Mouse (Mus musculus): ENCODE data around the gene Gm45618. TPM values are rescaled to one million over a fixed set of nuclear protein-coding genes. Genes with fewer than 3 reads are reported as not detected.

Gene Gm45618
- total RNA-seq, 2 experiments from 2014 or later, result not detected

DNA sequence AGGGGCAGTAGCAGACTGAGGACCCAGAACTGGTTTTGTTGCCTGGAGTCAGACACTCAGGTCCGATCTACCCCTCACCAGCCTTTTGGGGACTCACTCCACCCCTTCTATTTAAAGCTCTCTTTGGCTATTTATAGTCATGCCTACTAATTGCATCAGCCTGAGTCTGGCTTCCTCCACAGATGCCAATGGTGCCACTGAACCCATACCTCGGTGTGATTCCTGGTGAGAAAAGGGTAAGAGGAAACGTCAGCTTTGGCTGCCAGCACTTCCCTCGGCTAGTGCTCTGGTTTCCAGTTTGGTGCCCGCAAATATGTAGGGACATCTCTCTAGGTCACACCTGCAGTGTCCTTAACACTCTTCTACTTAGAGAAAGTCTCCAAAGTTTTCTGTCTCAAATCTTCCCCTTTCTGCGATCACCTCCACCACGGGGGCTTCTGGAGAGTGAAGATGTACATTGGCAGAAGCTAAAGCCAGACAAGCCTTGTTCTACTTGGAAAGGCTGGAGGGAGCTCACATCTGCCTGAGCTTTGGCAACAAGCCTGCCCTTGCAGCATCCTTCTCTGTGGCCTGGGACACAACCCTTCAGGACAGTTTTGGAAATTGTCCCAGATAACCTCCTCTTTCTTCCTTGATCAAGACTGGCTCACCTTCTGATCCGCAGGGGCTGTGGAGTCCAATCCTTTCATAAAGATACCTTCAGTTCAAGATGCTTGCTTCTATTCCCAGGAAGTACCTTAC, 46.2 kb downstream of the Gm45618 start:
- intact Hi-C loops (cut with DNase I; ENCODE audit: low total_unique reads), result no loop called here
- DNase-seq, result no peak

DNA sequence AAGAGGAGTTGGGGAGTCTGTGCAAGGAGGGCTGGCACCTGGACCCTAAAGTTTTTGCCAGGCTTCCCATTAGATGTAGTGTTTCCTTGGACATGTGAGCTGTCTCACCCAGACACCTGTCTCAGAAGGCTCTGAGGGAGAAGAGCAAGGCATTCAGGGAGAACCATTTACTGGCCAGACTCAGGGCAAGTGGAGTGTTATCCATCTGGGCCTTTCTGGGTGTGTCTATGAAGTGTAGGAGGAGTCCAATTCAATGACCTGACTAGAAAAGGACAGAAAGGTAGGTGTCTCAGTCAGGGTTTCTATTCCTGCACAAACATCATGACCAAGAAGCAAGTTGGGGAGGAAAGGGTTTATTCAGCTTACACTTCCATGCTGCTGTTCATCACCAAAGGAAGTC, 48.8 kb downstream of the Gm45618 start:
- DNase-seq, result no peak
- intact Hi-C loops (cut with DNase I; ENCODE audit: low total_unique reads), result loop anchor here (2.0 kb wide), 1 partner anchor 27 kb away; no protein-coding TSS in a partner anchor

DNA sequence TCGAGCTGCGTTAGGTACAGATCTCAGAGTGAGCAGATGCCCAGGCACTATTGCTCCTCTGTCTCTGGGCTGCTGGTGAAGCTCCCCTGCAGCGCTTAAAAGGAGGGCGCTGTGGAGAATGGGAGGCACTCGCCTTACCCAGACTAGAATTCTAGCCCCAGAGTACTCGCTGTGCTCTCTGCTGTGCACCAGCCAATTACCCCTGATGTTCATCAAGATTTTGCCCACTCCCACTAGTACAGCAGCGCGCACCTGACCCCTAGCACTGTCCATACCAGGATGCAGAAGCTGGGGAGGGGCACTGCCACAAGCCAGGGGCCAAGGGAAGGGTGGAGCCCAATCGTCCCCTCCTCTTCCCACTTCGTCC, 49.3 kb downstream of the Gm45618 start:
- no peak for DNase-seq
- intact Hi-C loops (cut with DNase I; ENCODE audit: low total_unique reads), result loop anchor here (2.0 kb wide), 1 partner anchor 28 kb away; no protein-coding TSS in a partner anchor

DNA sequence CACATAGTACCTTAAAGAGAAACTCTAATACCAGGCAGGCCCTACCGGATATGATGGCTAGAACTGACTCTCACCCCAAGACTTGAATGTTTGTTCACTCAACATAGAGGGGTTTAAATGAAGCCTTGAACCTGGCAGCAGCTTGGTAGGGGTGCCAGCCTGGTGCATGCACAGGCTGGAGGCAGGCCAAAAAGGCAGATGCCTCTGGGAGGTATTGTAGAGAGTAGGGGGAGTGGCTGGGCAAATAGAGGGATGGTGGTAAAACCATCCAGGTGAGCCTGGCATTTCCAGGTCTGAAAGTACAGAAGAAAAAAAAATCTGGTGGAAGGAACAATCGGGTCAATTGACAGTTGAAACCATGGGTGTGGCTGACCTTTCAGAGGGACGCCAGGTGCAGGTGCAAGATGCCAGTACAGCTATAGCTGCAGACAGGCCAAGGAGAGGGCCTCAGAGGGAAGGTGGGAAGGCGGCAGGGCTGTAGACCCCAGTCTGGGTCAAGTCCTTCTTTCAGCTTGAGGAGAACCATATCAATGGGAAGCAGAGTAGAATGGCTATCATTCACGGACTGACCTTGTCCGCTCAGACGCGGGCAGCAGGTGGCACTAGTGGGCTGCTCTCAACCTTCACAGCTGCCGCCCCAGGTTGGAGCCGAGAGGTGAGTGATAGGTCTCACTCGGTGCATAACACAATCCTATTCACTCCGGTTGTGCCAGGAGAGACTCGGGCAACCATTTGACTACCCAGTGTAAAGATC, 49.9 kb downstream of the Gm45618 start:
- intact Hi-C loops (cut with DNase I; ENCODE audit: low total_unique reads), result loop anchor here (2.0 kb wide), 1 partner anchor 28 kb away; no protein-coding TSS in a partner anchor
- peak; percentile 72 for DNase-seq

Other genes with a start within 250 kb of the Gm45618 start
- 10 to 100 TPM; 24.7 to 25.6 TPM for gene Tollip, start 202.2 kb downstream of the Gm45618 start, total RNA-seq (2021)
- gene Brsk2, start 171.0 kb downstream of the Gm45618 start, total RNA-seq (2021), result under 1 TPM; 0.35 to 0.58 TPM
- 10 to 100 TPM; 26.6 to 32.0 TPM for gene Mob2, start 59.7 kb downstream of the Gm45618 start, total RNA-seq (2021)
- gene Dusp8, start 24.9 kb downstream of the Gm45618 start, total RNA-seq (2021), result 10 to 100 TPM; 16.5 to 24.6 TPM
- gene Gm39115, start 15.3 kb upstream of the Gm45618 start, total RNA-seq (2021), result not detected
- not detected for gene Gm45337, start 23.9 kb upstream of the Gm45618 start, total RNA-seq (2021)
- gene Gm29735, start 36.4 kb upstream of the Gm45618 start, total RNA-seq (2021), result not detected
- gene Gm4553, start 45.0 kb upstream of the Gm45618 start, total RNA-seq (2021), result not detected
- not detected for gene Krtap5-2, start 55.3 kb upstream of the Gm45618 start, total RNA-seq (2021)
- gene Gm10153, start 69.7 kb upstream of the Gm45618 start, total RNA-seq (2021), result not detected
- gene Krtap5-3, start 80.6 kb upstream of the Gm45618 start, total RNA-seq (2021), result not detected
- not detected for gene Gm7579, start 91.1 kb upstream of the Gm45618 start, total RNA-seq (2021)
- not detected for gene Krtap5-5, start 109.2 kb upstream of the Gm45618 start, total RNA-seq (2021)
- not detected for gene Gm40460, start 120.3 kb upstream of the Gm45618 start, total RNA-seq (2021)
- not detected for gene Gm2431, start 137.6 kb upstream of the Gm45618 start, total RNA-seq (2021)
- gene Gm4559, start 153.6 kb upstream of the Gm45618 start, total RNA-seq (2021), result not detected
- not detected for gene Krtap5-1, start 176.4 kb upstream of the Gm45618 start, total RNA-seq (2021)
- not detected for gene Krtap5-4, start 182.8 kb upstream of the Gm45618 start, total RNA-seq (2021)